Mouse (Mus musculus): Measurements from ENCODE around the gene Kctd8. TPM values are rescaled to one million over a fixed set of nuclear protein-coding genes. Genes with fewer than 3 reads are reported as not detected.

Gene Kctd8
- polyA plus RNA-seq, 1 experiment: 0.28 TPM

DNA sequence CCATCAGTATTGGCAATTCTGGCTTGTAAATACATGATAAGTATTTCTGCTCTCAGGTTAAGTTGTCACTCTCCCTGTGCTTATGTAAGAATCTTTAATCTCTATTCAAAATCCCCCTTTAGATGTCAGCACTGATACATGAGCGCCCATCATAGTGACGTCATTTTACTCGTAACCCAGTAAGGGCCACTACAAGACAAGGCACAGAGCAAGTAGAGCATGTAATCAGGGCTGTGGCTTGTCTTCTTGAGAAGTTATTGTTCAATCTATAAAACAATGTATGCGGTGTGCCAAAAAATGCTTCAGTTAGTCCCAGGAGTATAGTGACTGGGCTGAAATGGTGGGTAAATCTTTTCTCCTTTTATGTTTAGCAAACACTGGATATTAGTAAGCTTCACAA lies 13.9 kb downstream of the Kctd8 start:
- no peaks in the 10 kb centered on the region for H3K4me1 ChIP-seq (ENCODE audit: control insufficient read depth, insufficient read depth, low read length)
- DNase-seq: no peak
- TF ChIP-seq POLR2A (IDR thresholded peaks at IDR 0.05; ENCODE audit: low read depth, low read length) (no peak), CTCF (conservative IDR thresholded peaks at IDR 0.05; ENCODE audit: insufficient read depth, insufficient read length, low read depth, low read length) (no peak)
- no peaks in the 10 kb centered on the region for H3K27me3 ChIP-seq (replicated peaks; ENCODE audit: control insufficient read depth, insufficient read depth, low read length)
- no peaks in the 10 kb centered on the region for H3K36me3 ChIP-seq (ENCODE audit: control insufficient read depth, insufficient read depth, low read length)
- no peak overlapping the region for H3K27ac ChIP-seq (ENCODE audit: insufficient read depth, low read depth, low read length)
- 72% methylated on average over 4 of the region's 4 CpGs for WGBS
- no peak overlapping the region for H3K4me3 ChIP-seq (ENCODE audit: insufficient read depth, low read depth, low read length)

DNA sequence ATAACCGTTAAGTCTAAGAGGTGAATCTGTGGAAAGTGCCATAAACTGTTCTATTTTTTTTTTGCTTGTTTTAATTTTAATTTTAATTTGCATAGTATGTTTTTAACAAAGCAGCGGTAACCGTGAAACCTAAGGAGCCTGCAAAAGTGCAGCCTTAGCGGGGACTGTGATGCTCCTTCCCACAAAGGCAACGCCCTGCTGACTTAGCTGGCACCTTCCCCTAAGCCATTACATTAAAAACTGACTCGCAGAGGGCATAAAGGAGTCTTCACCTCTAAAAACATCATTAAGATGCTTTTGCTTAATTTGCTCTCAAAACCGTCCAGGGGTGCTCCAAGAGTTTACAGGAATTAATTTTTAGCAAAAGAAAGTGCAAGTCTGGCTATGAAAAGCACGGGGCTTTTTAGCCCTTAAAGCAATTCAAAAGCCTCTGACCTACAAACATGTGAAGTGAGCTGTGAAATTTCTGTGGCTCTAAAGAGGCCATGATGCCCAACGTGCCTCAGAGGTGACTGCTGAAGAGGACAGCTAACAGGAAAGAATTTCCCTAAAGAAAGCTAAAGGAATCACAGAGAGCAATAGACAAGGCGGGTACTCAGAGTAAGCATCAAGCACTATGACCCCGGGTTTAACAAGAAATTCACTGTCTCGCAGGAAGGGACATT lies 16.8 kb downstream of the Kctd8 start:
- TF ChIP-seq POLR2A (IDR thresholded peaks at IDR 0.05; ENCODE audit: low read depth, low read length) (no peak), CTCF (conservative IDR thresholded peaks at IDR 0.05; ENCODE audit: insufficient read depth, insufficient read length, low read depth, low read length) (no peak)
- WGBS: 48% methylated on average over 12 of the region's 12 CpGs
- Histone ChIP-seq H3K27me3 (replicated peaks; ENCODE audit: control insufficient read depth, insufficient read depth, low read length) (no peaks in the 10 kb centered on the region), H3K4me1 (ENCODE audit: control insufficient read depth, insufficient read depth, low read length) (no peaks in the 10 kb centered on the region), H3K27ac (ENCODE audit: insufficient read depth, low read depth, low read length) (no peak overlapping the region), H3K36me3 (ENCODE audit: control insufficient read depth, insufficient read depth, low read length) (no peaks in the 10 kb centered on the region), H3K4me3 (ENCODE audit: insufficient read depth, low read depth, low read length) (no peak overlapping the region)
- DNase-seq: no peak

DNA sequence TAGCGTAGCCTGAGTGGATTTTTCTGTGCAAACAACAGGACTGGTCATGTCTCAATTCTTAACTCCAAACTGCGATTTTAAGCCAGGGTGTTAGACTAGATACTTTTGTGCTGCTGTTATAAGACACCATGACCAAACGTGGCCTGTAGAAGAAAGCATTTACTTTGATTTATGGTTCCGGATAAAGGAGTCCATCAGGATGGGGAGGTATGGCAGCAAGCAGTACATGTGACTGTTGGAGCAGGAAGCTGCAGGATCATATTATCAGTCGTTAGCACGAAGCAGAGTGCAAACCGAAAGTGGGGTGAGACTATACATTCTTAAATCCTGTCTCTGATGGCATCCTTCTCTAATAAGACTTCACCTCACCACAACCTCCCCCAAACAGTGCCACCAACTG lies 28.9 kb downstream of the Kctd8 start:
- no peak for DNase-seq
- WGBS: 30% methylated on average over 7 of the region's 7 CpGs
- TF ChIP-seq POLR2A (IDR thresholded peaks at IDR 0.05; ENCODE audit: low read depth, low read length) (no peak), CTCF (conservative IDR thresholded peaks at IDR 0.05; ENCODE audit: insufficient read depth, insufficient read length, low read depth, low read length) (no peak)
- Histone ChIP-seq H3K36me3 (ENCODE audit: control insufficient read depth, insufficient read depth, low read length) (no peaks in the 10 kb centered on the region), H3K4me1 (ENCODE audit: control insufficient read depth, insufficient read depth, low read length) (no peaks in the 10 kb centered on the region), H3K4me3 (ENCODE audit: insufficient read depth, low read depth, low read length) (no peak overlapping the region), H3K27ac (ENCODE audit: insufficient read depth, low read depth, low read length) (no peak overlapping the region), H3K27me3 (replicated peaks; ENCODE audit: control insufficient read depth, insufficient read depth, low read length) (no peaks in the 10 kb centered on the region)

DNA sequence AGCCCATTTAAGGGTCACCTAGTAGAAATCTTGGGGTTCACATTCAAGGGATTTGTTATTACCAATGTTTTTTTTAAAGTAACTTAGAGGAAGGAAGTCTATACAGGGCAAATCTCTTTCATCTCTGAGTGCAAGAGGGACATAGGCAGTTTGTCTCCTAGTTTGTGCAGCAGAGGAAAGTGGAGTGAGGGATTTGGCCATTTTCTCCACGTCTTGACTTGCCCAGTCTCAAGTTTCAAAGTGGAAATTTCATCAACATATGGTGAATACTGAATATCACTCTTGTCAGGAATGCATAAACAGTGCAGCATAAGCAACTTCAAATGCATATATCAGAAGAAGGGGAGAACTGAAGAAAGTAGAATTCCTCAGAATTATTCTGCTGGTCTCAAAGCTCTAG lies 39.8 kb downstream of the Kctd8 start:
- no peaks in the 10 kb centered on the region for H3K4me1 ChIP-seq (ENCODE audit: control insufficient read depth, insufficient read depth, low read length)
- no peaks in the 10 kb centered on the region for H3K27me3 ChIP-seq (replicated peaks; ENCODE audit: control insufficient read depth, insufficient read depth, low read length)
- TF ChIP-seq POLR2A (IDR thresholded peaks at IDR 0.05; ENCODE audit: low read depth, low read length) (no peak), CTCF (conservative IDR thresholded peaks at IDR 0.05; ENCODE audit: insufficient read depth, insufficient read length, low read depth, low read length) (no peak)
- no peak overlapping the region for H3K4me3 ChIP-seq (ENCODE audit: insufficient read depth, low read depth, low read length)
- no peak for DNase-seq
- H3K27ac ChIP-seq (ENCODE audit: insufficient read depth, low read depth, low read length): no peak overlapping the region
- H3K36me3 ChIP-seq (ENCODE audit: control insufficient read depth, insufficient read depth, low read length): no peaks in the 10 kb centered on the region
- 12% methylated on average over 1 of the region's 1 CpGs for WGBS

DNA sequence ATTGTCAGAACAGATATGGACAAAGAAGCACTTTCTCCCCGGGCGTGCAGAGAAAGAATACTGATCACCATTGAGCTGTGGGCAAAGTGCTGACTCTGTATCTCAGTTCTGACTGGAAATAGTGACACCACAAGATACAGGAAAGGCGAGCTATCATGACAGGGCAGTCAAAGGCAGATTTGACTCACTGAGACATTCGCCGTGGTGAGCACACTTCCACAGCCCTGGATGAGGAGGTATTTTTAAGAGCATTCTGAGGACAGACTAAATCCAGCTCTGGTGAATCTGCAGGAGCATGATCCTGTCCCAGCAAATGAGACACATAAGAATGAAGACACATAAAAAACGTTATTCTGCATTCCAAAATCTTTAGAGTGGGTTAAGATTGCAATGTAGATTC lies 49.1 kb downstream of the Kctd8 start:
- 71% methylated on average over 6 of the region's 6 CpGs for WGBS
- no peaks in the 10 kb centered on the region for H3K36me3 ChIP-seq (ENCODE audit: control insufficient read depth, insufficient read depth, low read length)
- no peak overlapping the region for H3K27ac ChIP-seq (ENCODE audit: insufficient read depth, low read depth, low read length)
- no peak overlapping the region for H3K4me3 ChIP-seq (ENCODE audit: insufficient read depth, low read depth, low read length)
- H3K4me1 ChIP-seq (ENCODE audit: control insufficient read depth, insufficient read depth, low read length): no peaks in the 10 kb centered on the region
- TF ChIP-seq CTCF (conservative IDR thresholded peaks at IDR 0.05; ENCODE audit: insufficient read depth, insufficient read length, low read depth, low read length): no peak
- no peaks in the 10 kb centered on the region for H3K27me3 ChIP-seq (replicated peaks; ENCODE audit: control insufficient read depth, insufficient read depth, low read length)
- DNase-seq: no peak

DNA sequence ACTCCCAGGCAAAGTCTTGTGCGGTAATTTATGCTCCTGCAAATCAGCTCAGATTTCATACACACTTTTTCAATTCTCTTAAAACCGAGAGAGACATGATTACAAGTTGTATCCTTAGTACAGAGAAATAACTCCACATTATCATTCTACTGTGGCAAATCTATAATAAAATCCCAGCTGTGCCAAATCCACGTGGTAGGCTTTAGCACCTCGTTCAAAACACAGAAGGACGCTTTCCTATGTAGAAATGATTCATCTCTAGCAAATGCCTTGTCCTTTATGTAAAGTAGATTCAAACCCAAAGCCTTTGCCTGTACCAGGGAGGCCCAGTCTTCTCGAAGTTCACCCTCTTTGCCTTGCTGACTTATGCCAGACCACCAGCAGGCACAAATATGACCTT lies 57.1 kb downstream of the Kctd8 start:
- no peak overlapping the region for H3K27ac ChIP-seq (ENCODE audit: insufficient read depth, low read depth, low read length)
- 68% methylated on average over 6 of the region's 6 CpGs for WGBS
- no peaks in the 10 kb centered on the region for H3K4me1 ChIP-seq (ENCODE audit: control insufficient read depth, insufficient read depth, low read length)
- TF ChIP-seq CTCF (conservative IDR thresholded peaks at IDR 0.05; ENCODE audit: insufficient read depth, insufficient read length, low read depth, low read length) (no peak), POLR2A (IDR thresholded peaks at IDR 0.05; ENCODE audit: low read depth, low read length) (no peak)
- no peaks in the 10 kb centered on the region for H3K36me3 ChIP-seq (ENCODE audit: control insufficient read depth, insufficient read depth, low read length)
- H3K4me3 ChIP-seq (ENCODE audit: insufficient read depth, low read depth, low read length): no peak overlapping the region
- no peak for DNase-seq
- H3K27me3 ChIP-seq (replicated peaks; ENCODE audit: control insufficient read depth, insufficient read depth, low read length): no peaks in the 10 kb centered on the region

DNA sequence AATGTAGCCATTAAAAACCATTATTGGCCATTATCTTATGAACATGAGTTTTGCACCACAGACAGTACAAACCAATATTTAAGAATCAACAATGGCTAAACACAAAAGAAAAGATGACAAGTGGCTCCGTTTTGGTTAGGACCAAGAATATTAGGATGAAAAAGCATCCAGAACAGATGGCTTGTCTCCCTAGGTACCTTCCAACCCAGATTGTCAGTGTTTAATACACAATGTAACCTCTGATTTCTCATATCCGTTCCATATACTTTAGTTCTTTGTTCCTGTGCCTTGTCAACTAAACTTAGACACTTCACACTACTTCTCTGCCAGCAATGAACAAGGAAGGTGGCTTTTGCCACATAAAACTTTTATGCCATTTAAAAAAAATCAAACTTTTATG lies 89.1 kb downstream of the Kctd8 start:
- Histone ChIP-seq H3K36me3 (ENCODE audit: control insufficient read depth, insufficient read depth, low read length) (no peaks in the 10 kb centered on the region), H3K4me1 (ENCODE audit: control insufficient read depth, insufficient read depth, low read length) (no peaks in the 10 kb centered on the region), H3K27ac (ENCODE audit: insufficient read depth, low read depth, low read length) (no peak overlapping the region), H3K4me3 (ENCODE audit: insufficient read depth, low read depth, low read length) (no peak overlapping the region), H3K27me3 (replicated peaks; ENCODE audit: control insufficient read depth, insufficient read depth, low read length) (no peaks in the 10 kb centered on the region)
- TF ChIP-seq CTCF (conservative IDR thresholded peaks at IDR 0.05; ENCODE audit: insufficient read depth, insufficient read length, low read depth, low read length) (no peak), POLR2A (IDR thresholded peaks at IDR 0.05; ENCODE audit: low read depth, low read length) (no peak)
- 73% methylated on average over 2 of the region's 2 CpGs for WGBS
- no peak for DNase-seq

Data from kidney, adult 2 months (tissue).